Mouse (Mus musculus): ENCODE data around the gene Cnot6. TPM values are rescaled to one million over a fixed set of nuclear protein-coding genes. Genes with fewer than 3 reads are reported as not detected.

Gene Cnot6
- polyA plus RNA-seq, 1 experiment from 2014 or later = 60.8 TPM

GRCm38 (mm10) chr11:49707834-49708233, 4.7 kb downstream of the Cnot6 start:
- DNase-seq (ENCODE audit: low spot score) = no peak
- peaks cover 71% of the 10 kb centered on the region for H3K36me3 ChIP-seq
- H3K4me3 ChIP-seq = no peak overlapping the region
- H3K27me3 ChIP-seq (ENCODE audit: insufficient read depth, poor library complexity, severe bottlenecking) = no peaks in the 10 kb centered on the region
- WGBS = 90% methylated on average over 2 of the region's 2 CpGs
- H3K4me1 ChIP-seq (replicated peaks) = peaks cover 27% of the 10 kb centered on the region
- no peaks in the 10 kb centered on the region for H3K9me3 ChIP-seq
- no peak overlapping the region for H3K27ac ChIP-seq

GRCm38 (mm10) chr11:49704804-49705203, 7.7 kb downstream of the Cnot6 start:
- 92% methylated on average over 8 of the region's 8 CpGs for WGBS
- Histone ChIP-seq H3K9me3 (no peaks in the 10 kb centered on the region), H3K36me3 (peaks cover 95% of the 10 kb centered on the region), H3K27ac (no peak overlapping the region), H3K4me1 (replicated peaks) (peaks cover 11% of the 10 kb centered on the region; the same call in 1 of the 2 replicates), H3K27me3 (ENCODE audit: insufficient read depth, poor library complexity, severe bottlenecking) (no peaks in the 10 kb centered on the region), H3K4me3 (no peak overlapping the region)
- no peak for DNase-seq (ENCODE audit: low spot score)

- Histone ChIP-seq H3K27ac (no peak overlapping the region), H3K36me3 (peaks cover 98% of the 10 kb centered on the region), H3K4me1 (replicated peaks) (no peaks in the 10 kb centered on the region), H3K4me3 (no peak overlapping the region), H3K9me3 (no peaks in the 10 kb centered on the region), H3K27me3 (ENCODE audit: insufficient read depth, poor library complexity, severe bottlenecking) (no peaks in the 10 kb centered on the region)
- 97% methylated on average over 8 of the region's 8 CpGs for WGBS
- no peak for DNase-seq (ENCODE audit: low spot score)
These were observed 10.5 kb downstream of the Cnot6 start for GRCm38 (mm10) chr11:49702014-49702413.

- Histone ChIP-seq H3K4me1 (replicated peaks) (no peaks in the 10 kb centered on the region), H3K27ac (no peak overlapping the region), H3K4me3 (no peak overlapping the region), H3K9me3 (no peaks in the 10 kb centered on the region), H3K27me3 (ENCODE audit: insufficient read depth, poor library complexity, severe bottlenecking) (no peaks in the 10 kb centered on the region), H3K36me3 (peaks cover 97% of the 10 kb centered on the region)
- WGBS = 95% methylated on average over 1 of the region's 1 CpGs
- no peak for DNase-seq (ENCODE audit: low spot score)
These were observed 13.4 kb downstream of the Cnot6 start for GRCm38 (mm10) chr11:49699079-49699478.

GRCm38 (mm10) chr11:49697779-49698178, 14.7 kb downstream of the Cnot6 start:
- Histone ChIP-seq H3K36me3 (peaks cover 97% of the 10 kb centered on the region), H3K27me3 (ENCODE audit: insufficient read depth, poor library complexity, severe bottlenecking) (no peaks in the 10 kb centered on the region), H3K9me3 (no peaks in the 10 kb centered on the region), H3K27ac (no peak overlapping the region), H3K4me3 (no peak overlapping the region), H3K4me1 (replicated peaks) (no peaks in the 10 kb centered on the region)
- DNase-seq (ENCODE audit: low spot score) = no peak
- 95% methylated on average over 5 of the region's 5 CpGs for WGBS

GRCm38 (mm10) chr11:49696472-49696871, 16.1 kb downstream of the Cnot6 start:
- Histone ChIP-seq H3K4me1 (replicated peaks) (no peaks in the 10 kb centered on the region), H3K4me3 (no peak overlapping the region), H3K9me3 (no peaks in the 10 kb centered on the region), H3K27me3 (ENCODE audit: insufficient read depth, poor library complexity, severe bottlenecking) (no peaks in the 10 kb centered on the region), H3K36me3 (peaks cover 97% of the 10 kb centered on the region), H3K27ac (no peak overlapping the region)
- DNase-seq (ENCODE audit: low spot score) = no peak
- WGBS = 94% methylated on average over 2 of the region's 2 CpGs

GRCm38 (mm10) chr11:49695695-49696094, 16.8 kb downstream of the Cnot6 start:
- Histone ChIP-seq H3K9me3 (no peaks in the 10 kb centered on the region), H3K4me3 (no peak overlapping the region), H3K27me3 (ENCODE audit: insufficient read depth, poor library complexity, severe bottlenecking) (no peaks in the 10 kb centered on the region), H3K4me1 (replicated peaks) (no peaks in the 10 kb centered on the region), H3K36me3 (peaks cover 95% of the 10 kb centered on the region), H3K27ac (no peak overlapping the region)
- DNase-seq (ENCODE audit: low spot score) = no peak
- WGBS = 93% methylated on average over 2 of the region's 2 CpGs

- WGBS = 98% methylated on average over 3 of the region's 3 CpGs
- Histone ChIP-seq H3K27ac (no peak overlapping the region), H3K36me3 (peaks cover 95% of the 10 kb centered on the region), H3K4me1 (replicated peaks) (no peaks in the 10 kb centered on the region), H3K9me3 (no peaks in the 10 kb centered on the region), H3K4me3 (no peak overlapping the region), H3K27me3 (ENCODE audit: insufficient read depth, poor library complexity, severe bottlenecking) (no peaks in the 10 kb centered on the region)
- DNase-seq (ENCODE audit: low spot score) = no peak
These were observed 17.5 kb downstream of the Cnot6 start for GRCm38 (mm10) chr11:49695013-49695412.

- no peaks in the 10 kb centered on the region for H3K27me3 ChIP-seq (ENCODE audit: insufficient read depth, poor library complexity, severe bottlenecking)
- H3K4me3 ChIP-seq = no peak overlapping the region
- 95% methylated on average over 12 of the region's 12 CpGs for WGBS
- DNase-seq (ENCODE audit: low spot score) = no peak
- H3K27ac ChIP-seq = no peak overlapping the region
- peaks cover 97% of the 10 kb centered on the region for H3K36me3 ChIP-seq
- no peaks in the 10 kb centered on the region for H3K9me3 ChIP-seq
- no peaks in the 10 kb centered on the region for H3K4me1 ChIP-seq (replicated peaks)
These were observed 28.1 kb downstream of the Cnot6 start for GRCm38 (mm10) chr11:49684237-49684973.

GRCm38 (mm10) chr11:49673433-49673832, 39.1 kb downstream of the Cnot6 start:
- no peak overlapping the region for H3K27ac ChIP-seq
- no peaks in the 10 kb centered on the region for H3K4me1 ChIP-seq (replicated peaks)
- no peak overlapping the region for H3K4me3 ChIP-seq
- no peaks in the 10 kb centered on the region for H3K9me3 ChIP-seq
- WGBS = 85% methylated on average over 3 of the region's 3 CpGs
- no peak for DNase-seq (ENCODE audit: low spot score)
- no peaks in the 10 kb centered on the region for H3K27me3 ChIP-seq (ENCODE audit: insufficient read depth, poor library complexity, severe bottlenecking)
- H3K36me3 ChIP-seq = peaks cover 88% of the 10 kb centered on the region

- H3K36me3 ChIP-seq = peaks cover 26% of the 10 kb centered on the region
- no peak for DNase-seq (ENCODE audit: low spot score)
- H3K27ac ChIP-seq = no peak overlapping the region
- WGBS = 88% methylated on average over 4 of the region's 4 CpGs
- no peak overlapping the region for H3K4me3 ChIP-seq
- no peaks in the 10 kb centered on the region for H3K27me3 ChIP-seq (ENCODE audit: insufficient read depth, poor library complexity, severe bottlenecking)
- no peaks in the 10 kb centered on the region for H3K4me1 ChIP-seq (replicated peaks)
- no peaks in the 10 kb centered on the region for H3K9me3 ChIP-seq
These were observed 47.1 kb downstream of the Cnot6 start for GRCm38 (mm10) chr11:49665462-49665861.

GRCm38 (mm10) chr11:49664262-49665140, 48.0 kb downstream of the Cnot6 start:
- Histone ChIP-seq H3K9me3 (no peaks in the 10 kb centered on the region), H3K27me3 (ENCODE audit: insufficient read depth, poor library complexity, severe bottlenecking) (no peaks in the 10 kb centered on the region), H3K4me3 (no peak overlapping the region), H3K36me3 (peaks cover 17% of the 10 kb centered on the region), H3K4me1 (replicated peaks) (0 out of 2 replicates have a peak, but pooled peaks cover under 1% of the 10 kb centered on the region), H3K27ac (no peak overlapping the region)
- no peak for DNase-seq (ENCODE audit: low spot score)
- 83% methylated on average over 12 of the region's 12 CpGs for WGBS

GRCm38 (mm10) chr11:49663310-49663709, 49.2 kb downstream of the Cnot6 start, which contains the start of gene Scgb3a1:
Gene Scgb3a1 (plus strand): TSS chr11:49663610.
- H3K4me3 ChIP-seq = no peak within 1 kb of the TSS
- no peaks in the 10 kb centered on the region for H3K27me3 ChIP-seq (ENCODE audit: insufficient read depth, poor library complexity, severe bottlenecking)
- no peaks in the 10 kb centered on the region for H3K9me3 ChIP-seq
- H3K4me1 ChIP-seq (replicated peaks) = peaks cover 8% of the 10 kb centered on the region; the same call in 1 of the 2 replicates
- 86% methylated on average over 5 of the region's 5 CpGs for WGBS
- peaks cover 5% of the 10 kb centered on the region for H3K36me3 ChIP-seq
- DNase-seq (ENCODE audit: low spot score) = no peak
- H3K27ac ChIP-seq = no peak within 1 kb of the TSS

Measured in hindbrain, embryonic 10.5 days (tissue).